Mouse (Mus musculus): ENCODE measurements at regions not wholly inside any gene's neighbourhood (a gene's known extent, or its start where the extent isn't known, plus 50 kb on each side); places are given as distances from the start of the nearest gene placed in this dataset.

DNA sequence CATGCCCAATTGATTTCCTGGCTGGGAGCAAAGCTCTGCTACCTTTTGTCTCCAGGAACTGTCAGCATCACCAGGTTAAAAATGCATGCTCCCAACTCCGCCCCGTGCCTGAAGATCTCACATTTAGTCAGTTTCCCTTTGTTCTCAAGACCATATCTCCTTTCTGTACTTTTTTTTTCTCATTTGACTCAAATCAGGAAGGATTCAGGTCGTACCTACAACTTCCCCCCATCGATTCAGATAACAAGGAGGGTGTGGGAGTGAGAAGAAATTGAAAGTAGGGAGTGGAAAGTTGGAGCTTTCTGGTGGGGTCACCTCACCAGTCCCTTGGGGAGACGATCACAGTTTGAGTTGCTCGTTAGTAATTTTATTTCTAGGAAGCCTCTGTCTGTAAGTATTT is 141.2 kb upstream of the Klf3 start:
- Histone ChIP-seq H3K9ac (no peak overlapping the region), H3K4me3 (no peak overlapping the region), H3K9me3 (replicated peaks) (no peaks in the 10 kb centered on the region), H3K4me1 (0 out of 2 replicates have a peak, but pooled peaks cover 3% of the 10 kb centered on the region), H3K4me2 (replicated peaks) (no peak overlapping the region), H3K27ac (no peak overlapping the region), H3K36me3 (no peaks in the 10 kb centered on the region), H3K27me3 (no peaks in the 10 kb centered on the region)
- 48% methylated on average over 6 of the region's 6 CpGs for WGBS
- no peak for ATAC-seq (ENCODE audit: low FRiP score)

GRCm38 (mm10) chr5:64662476-64662875 is 140.7 kb upstream of the Klf3 start:
- no peak overlapping the region for H3K27ac ChIP-seq
- H3K4me1 ChIP-seq: 0 out of 2 replicates have a peak, but pooled peaks cover 3% of the 10 kb centered on the region
- H3K9me3 ChIP-seq (replicated peaks): no peaks in the 10 kb centered on the region
- no peak for ATAC-seq (ENCODE audit: low FRiP score)
- H3K27me3 ChIP-seq: no peaks in the 10 kb centered on the region
- 63% methylated on average over 7 of the region's 7 CpGs for WGBS
- H3K4me2 ChIP-seq (replicated peaks): no peak overlapping the region
- no peak overlapping the region for H3K9ac ChIP-seq
- H3K4me3 ChIP-seq: no peak overlapping the region
- no peaks in the 10 kb centered on the region for H3K36me3 ChIP-seq

- H3K36me3 ChIP-seq: no peaks in the 10 kb centered on the region
- no peak overlapping the region for H3K4me3 ChIP-seq
- 0 out of 2 replicates have a peak, but pooled peaks cover 3% of the 10 kb centered on the region for H3K4me1 ChIP-seq
- H3K9ac ChIP-seq: no peak overlapping the region
- H3K4me2 ChIP-seq (replicated peaks): no peak overlapping the region
- ATAC-seq (ENCODE audit: low FRiP score): no peak
- H3K9me3 ChIP-seq (replicated peaks): no peaks in the 10 kb centered on the region
- H3K27me3 ChIP-seq: no peaks in the 10 kb centered on the region
- no peak overlapping the region for H3K27ac ChIP-seq
- WGBS: 56% methylated on average over 1 of the region's 1 CpGs
These were observed 139.4 kb upstream of the Klf3 start for GRCm38 (mm10) chr5:64663766-64664165.

GRCm38 (mm10) chr5:64665064-64665463 is 138.1 kb upstream of the Klf3 start:
- 59% methylated on average over 3 of the region's 3 CpGs for WGBS
- ATAC-seq (ENCODE audit: low FRiP score): no peak
- no peak overlapping the region for H3K4me2 ChIP-seq (replicated peaks)

GRCm38 (mm10) chr5:64666256-64666655 is 136.9 kb upstream of the Klf3 start:
- 0 out of 2 replicates have a peak, but pooled peaks cover 3% of the 10 kb centered on the region for H3K4me1 ChIP-seq
- no peaks in the 10 kb centered on the region for H3K9me3 ChIP-seq (replicated peaks)
- no peak overlapping the region for H3K4me2 ChIP-seq (replicated peaks)
- H3K36me3 ChIP-seq: no peaks in the 10 kb centered on the region
- no peak overlapping the region for H3K27ac ChIP-seq
- no peak for ATAC-seq (ENCODE audit: low FRiP score)
- 63% methylated on average over 3 of the region's 3 CpGs for WGBS
- no peaks in the 10 kb centered on the region for H3K27me3 ChIP-seq
- no peak overlapping the region for H3K9ac ChIP-seq
- H3K4me3 ChIP-seq: no peak overlapping the region

More at GRCm38 (mm10) chr5:64665064-64665463, 138.1 kb upstream of the Klf3 start:
- no peak overlapping the region for H3K9ac ChIP-seq
- no peak overlapping the region for H3K4me3 ChIP-seq
- H3K27me3 ChIP-seq: no peaks in the 10 kb centered on the region
- H3K9me3 ChIP-seq (replicated peaks): no peaks in the 10 kb centered on the region
- no peaks in the 10 kb centered on the region for H3K36me3 ChIP-seq
- H3K27ac ChIP-seq: no peak overlapping the region
- 0 out of 2 replicates have a peak, but pooled peaks cover 3% of the 10 kb centered on the region for H3K4me1 ChIP-seq

DNA sequence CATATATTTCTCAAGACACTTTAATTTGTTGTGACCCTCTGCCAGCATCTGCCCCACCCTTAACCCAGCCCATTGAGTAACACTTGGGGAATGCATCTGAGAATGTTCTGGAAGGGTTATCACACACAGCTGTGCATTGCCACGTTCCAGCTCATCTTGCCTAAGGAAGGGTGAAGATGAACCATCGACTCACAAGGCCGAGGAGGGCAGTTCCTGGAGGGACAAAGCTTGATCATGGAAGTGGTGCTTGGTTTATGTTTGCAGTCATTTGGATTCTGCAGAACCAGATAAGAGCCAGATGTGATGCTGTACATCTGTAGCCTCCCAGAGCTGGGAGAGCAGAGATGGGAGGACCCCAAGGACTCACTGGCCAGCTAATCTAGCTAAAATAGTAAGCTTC is 136.1 kb upstream of the Klf3 start:
- WGBS: 87% methylated on average over 3 of the region's 3 CpGs
- Histone ChIP-seq H3K36me3 (no peaks in the 10 kb centered on the region), H3K4me1 (no peaks in the 10 kb centered on the region)

GRCm38 (mm10) chr5:64673861-64674260 is 129.3 kb upstream of the Klf3 start:
- H3K4me1 ChIP-seq: no peaks in the 10 kb centered on the region
- H3K9me3 ChIP-seq (replicated peaks): no peaks in the 10 kb centered on the region
- ATAC-seq (ENCODE audit: low FRiP score): no peak
- no peaks in the 10 kb centered on the region for H3K27me3 ChIP-seq
- H3K9ac ChIP-seq: no peak overlapping the region
- no peak overlapping the region for H3K27ac ChIP-seq
- H3K4me2 ChIP-seq (replicated peaks): no peak overlapping the region
- no peak overlapping the region for H3K4me3 ChIP-seq
- H3K36me3 ChIP-seq: no peaks in the 10 kb centered on the region
- WGBS: 98% methylated on average over 2 of the region's 2 CpGs

More for the DNA sequence above, 136.1 kb upstream of the Klf3 start:
- no peak for ATAC-seq (ENCODE audit: low FRiP score)
- Histone ChIP-seq H3K4me3 (no peak overlapping the region), H3K4me2 (replicated peaks) (no peak overlapping the region), H3K27ac (no peak overlapping the region), H3K9ac (no peak overlapping the region), H3K9me3 (replicated peaks) (no peaks in the 10 kb centered on the region), H3K27me3 (no peaks in the 10 kb centered on the region)

GRCm38 (mm10) chr5:64676214-64676945 is 126.8 kb upstream of the Klf3 start:
- no peaks in the 10 kb centered on the region for H3K4me1 ChIP-seq
- no peak for ATAC-seq (ENCODE audit: low FRiP score)
- no peak overlapping the region for H3K27ac ChIP-seq
- WGBS: 92% methylated on average over 17 of the region's 17 CpGs
- no peak overlapping the region for H3K4me2 ChIP-seq (replicated peaks)
- H3K36me3 ChIP-seq: no peaks in the 10 kb centered on the region
- H3K27me3 ChIP-seq: no peaks in the 10 kb centered on the region
- H3K4me3 ChIP-seq: no peak overlapping the region
- no peaks in the 10 kb centered on the region for H3K9me3 ChIP-seq (replicated peaks)
- H3K9ac ChIP-seq: no peak overlapping the region

DNA sequence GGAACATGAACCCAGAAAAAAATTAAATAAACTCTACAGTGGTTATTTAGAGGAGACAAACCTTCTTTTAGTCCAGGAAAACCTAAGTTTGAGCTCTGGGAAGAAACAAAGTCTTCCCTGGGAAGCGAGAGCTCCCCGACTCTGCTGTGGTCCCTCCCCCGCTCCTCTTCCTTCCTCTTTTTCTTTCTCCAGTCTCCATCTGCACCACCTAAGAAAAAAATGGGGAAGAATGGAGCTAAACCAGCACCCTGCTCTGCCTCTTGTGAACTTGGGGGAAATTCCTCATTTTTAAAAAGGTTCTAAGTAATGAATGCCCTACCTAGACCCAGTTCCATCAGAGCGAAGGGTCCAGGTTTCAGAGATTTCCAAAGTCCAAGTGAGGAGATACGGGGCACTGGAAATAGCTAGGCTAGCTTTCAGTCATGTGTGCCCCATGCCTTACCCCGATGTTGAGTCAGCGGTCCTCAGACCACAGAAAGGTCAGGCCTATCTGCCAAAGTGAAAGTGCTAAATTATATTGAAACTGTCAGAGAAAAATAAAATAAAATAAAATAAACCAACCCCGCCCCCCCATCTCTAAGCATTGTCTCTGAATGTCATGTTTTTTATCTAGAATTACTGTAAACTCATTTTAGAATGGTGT is 126.1 kb upstream of the Klf3 start:
- Histone ChIP-seq H3K36me3 (no peaks in the 10 kb centered on the region), H3K27me3 (no peaks in the 10 kb centered on the region), H3K9ac (no peak overlapping the region), H3K4me2 (replicated peaks) (no peak overlapping the region), H3K4me1 (no peaks in the 10 kb centered on the region), H3K4me3 (no peak overlapping the region), H3K27ac (no peak overlapping the region), H3K9me3 (replicated peaks) (no peaks in the 10 kb centered on the region)
- ATAC-seq (ENCODE audit: low FRiP score): no peak
- WGBS: 85% methylated on average over 8 of the region's 8 CpGs

DNA sequence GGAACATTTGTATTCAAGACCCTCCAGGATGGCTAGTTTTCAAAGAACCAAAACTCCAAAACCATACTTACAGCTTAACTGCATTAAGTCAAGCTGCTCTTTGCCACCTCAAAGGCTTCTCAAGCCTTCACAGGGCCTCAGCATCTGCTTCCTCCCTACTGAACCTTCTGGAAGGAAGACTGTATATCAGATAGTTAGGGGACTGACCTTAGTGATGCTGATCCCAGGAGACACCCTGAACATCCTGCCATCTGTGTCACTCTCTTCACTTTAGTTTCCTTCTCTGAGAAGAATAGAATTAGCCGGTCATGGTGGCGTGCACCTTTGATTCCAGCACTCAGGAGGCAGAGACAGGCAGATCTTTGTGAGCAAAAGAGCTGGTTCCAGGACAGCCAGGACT is 124.5 kb upstream of the Klf3 start:
- no peak overlapping the region for H3K27ac ChIP-seq
- no peak overlapping the region for H3K4me2 ChIP-seq (replicated peaks)
- H3K4me1 ChIP-seq: no peaks in the 10 kb centered on the region
- no peaks in the 10 kb centered on the region for H3K36me3 ChIP-seq
- H3K9me3 ChIP-seq (replicated peaks): no peaks in the 10 kb centered on the region
- 93% methylated on average over 2 of the region's 2 CpGs for whole genome bisulfite sequencing
- no peak overlapping the region for H3K4me3 ChIP-seq
- ATAC-seq (ENCODE audit: low FRiP score): no peak
- H3K27me3 ChIP-seq: no peaks in the 10 kb centered on the region
- H3K9ac ChIP-seq: no peak overlapping the region

- Histone ChIP-seq H3K36me3 (no peaks in the 10 kb centered on the region), H3K27ac (no peak overlapping the region), H3K9me3 (replicated peaks) (no peaks in the 10 kb centered on the region), H3K9ac (no peak overlapping the region), H3K4me2 (replicated peaks) (no peak overlapping the region), H3K27me3 (no peaks in the 10 kb centered on the region), H3K4me1 (no peaks in the 10 kb centered on the region), H3K4me3 (no peak overlapping the region)
- 80% methylated on average over 18 of the region's 18 CpGs for WGBS
- ATAC-seq (ENCODE audit: low FRiP score): no peak
These were observed 123.1 kb upstream of the Klf3 start for GRCm38 (mm10) chr5:64679996-64680625.

DNA sequence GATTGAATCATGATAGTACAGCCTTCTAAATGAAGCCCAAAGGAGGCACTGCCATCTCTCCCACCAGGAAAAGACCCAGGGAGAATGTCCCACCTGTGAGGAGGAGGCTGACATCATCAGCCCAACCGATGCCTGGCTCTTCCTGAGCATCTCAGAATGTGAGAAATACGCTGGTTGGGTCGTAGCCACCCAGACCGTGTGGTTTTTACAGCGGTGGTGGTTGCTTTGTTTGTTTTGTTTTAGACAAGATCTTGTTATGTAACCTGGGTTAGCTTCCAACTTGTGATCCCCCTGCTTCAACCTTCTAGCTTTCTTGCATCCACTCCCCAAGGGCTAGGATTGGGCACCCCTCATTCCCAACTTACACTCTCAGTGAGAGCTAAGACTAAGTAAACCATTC is 122.0 kb upstream of the Klf3 start:
- Histone ChIP-seq H3K4me1 (no peaks in the 10 kb centered on the region), H3K27me3 (no peaks in the 10 kb centered on the region), H3K4me3 (no peak overlapping the region), H3K27ac (no peak overlapping the region), H3K9me3 (replicated peaks) (no peaks in the 10 kb centered on the region), H3K36me3 (no peaks in the 10 kb centered on the region), H3K4me2 (replicated peaks) (no peak overlapping the region), H3K9ac (no peak overlapping the region)
- ATAC-seq (ENCODE audit: low FRiP score): no peak
- 86% methylated on average over 5 of the region's 5 CpGs for WGBS

Data from hindbrain, embryonic 12.5 days (tissue).